Mouse (Mus musculus): ENCODE data around the gene Gm9970.
"Not testable (repeated sequence)": the region's sequence is repeated elsewhere in the genome, so short reads cannot be mapped to it uniquely, and the experiment has no call there.

The Gm9970 gene

GRCm38 (mm10) chr5:31222696-31223095 is 18.3 kb downstream of the Gm9970 start:
- no peak for DNase-seq (ENCODE audit: low spot score in 2 of 2)

- DNase-seq (ENCODE audit: low spot score in 2 of 2): no peak
Observed at GRCm38 (mm10) chr5:31221304-31221945, 19.6 kb downstream of the Gm9970 start.

DNA sequence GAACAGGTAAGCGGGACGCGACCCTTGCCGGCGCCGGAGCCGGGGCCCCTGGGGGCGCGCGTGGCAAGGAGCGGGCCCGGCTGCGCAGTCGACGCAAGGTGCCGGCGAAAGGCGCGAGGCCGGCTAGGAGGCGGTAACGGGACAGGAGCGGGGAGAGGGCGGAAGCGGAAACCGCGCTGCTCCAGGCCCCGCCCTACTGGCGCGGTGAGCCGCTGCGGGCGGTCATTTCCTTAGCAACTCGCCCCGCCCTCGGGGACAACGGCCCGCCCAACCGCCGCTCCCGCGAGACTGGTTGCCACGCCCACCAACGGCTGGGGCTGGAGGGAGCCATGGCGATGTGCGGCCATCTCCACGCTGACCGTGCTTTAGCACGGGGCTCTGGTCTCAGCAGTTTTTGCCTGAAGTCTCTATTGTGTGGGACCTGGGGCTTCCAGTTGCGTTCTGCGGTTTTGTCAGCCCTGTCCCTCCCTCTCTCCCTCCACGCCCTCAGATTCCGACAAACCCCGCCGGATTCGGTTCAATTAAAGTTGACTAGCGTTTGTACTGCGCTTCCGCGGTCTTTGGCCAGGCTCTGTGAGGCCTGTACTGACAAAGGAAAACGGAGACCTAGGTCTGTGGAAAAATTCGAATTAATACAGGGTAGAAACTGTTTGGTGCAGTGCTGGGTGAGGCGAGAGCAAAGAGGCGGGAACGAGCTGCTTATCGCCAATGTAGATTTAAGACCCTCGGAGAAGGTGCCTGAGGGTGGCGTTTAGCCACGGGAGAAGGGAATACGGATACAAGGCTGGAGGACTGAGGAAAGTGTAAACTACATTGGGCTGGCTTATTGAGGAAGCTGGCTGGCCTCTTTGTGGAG is 20.4 kb downstream of the Gm9970 start, which contains the start of gene Ppm1g:
Gene Ppm1g, minus strand, starts transcription at position 240 of the 856 bp plus-strand sequence.
- DNase-seq (ENCODE audit: low spot score in 2 of 2): peak; percentile 91 to 94

DNA sequence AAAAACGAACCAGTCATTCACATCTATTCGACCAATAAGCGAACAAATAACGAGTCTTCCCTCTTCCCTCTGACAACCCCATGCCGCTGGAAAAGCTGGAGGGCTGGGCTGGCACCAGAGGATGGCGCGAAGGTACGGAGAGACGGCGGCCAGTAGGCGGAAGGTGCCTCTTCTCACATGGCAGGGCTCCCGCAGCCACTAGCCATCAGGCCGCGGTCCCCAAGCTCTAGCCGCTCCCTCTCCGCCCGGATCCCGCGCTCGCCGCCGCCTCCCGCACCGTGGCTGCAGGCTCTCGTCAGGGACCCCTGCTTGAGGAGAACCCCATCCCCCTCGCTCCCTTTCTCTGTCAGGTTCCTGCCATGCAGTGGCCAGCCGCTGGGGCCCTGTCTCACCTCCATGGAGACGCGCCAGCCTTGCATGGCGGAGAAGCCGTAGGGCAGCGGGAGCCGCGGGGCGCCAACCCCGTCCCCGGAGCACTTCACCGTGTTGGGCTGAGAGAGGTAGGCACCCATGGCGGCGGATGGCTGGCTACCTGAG is 21.1 kb downstream of the Gm9970 start:
- peak in 1 of 2 experiments; percentile 38 for DNase-seq (ENCODE audit: low spot score in 2 of 2)

DNA sequence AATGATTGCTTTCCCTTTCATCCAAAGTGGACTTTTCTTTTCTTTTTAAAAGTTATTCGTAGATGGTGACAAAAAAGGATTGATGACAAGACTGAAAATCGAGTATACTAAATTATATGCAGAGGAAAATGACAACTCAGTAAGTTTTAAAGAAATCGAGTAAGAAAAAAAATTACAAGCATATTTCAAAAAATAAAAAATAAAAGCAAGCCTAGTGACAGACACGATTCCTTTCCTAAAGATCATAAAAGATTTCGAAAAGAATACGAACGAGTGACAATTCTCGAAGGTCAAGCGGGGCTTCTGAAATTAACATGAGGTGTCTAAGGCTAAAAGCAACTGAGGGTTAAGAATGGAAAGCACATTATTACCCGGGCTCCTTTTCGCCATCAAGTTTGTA is 21.6 kb downstream of the Gm9970 start:
- no peak for DNase-seq (ENCODE audit: low spot score in 2 of 2)

DNA sequence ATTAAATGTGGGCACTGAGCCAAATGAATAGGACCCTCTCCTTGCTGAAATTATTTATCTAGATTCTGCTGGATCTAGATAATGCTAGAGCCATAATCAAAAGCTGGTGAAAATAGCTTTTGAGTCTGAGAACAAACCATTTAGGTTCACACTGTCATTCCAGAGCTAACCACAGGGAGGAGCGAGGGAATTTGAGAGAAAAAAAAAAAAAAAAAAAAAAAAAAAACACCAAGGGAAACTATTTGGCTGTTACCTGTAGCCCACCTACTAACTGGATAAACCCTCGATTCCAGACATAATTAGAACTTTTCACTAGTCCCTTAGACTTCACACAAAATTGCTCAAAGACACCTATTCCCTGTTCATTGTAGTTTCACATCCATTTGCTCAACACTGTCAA is 22.0 kb downstream of the Gm9970 start:
- no peak for DNase-seq (ENCODE audit: low spot score in 2 of 2)

GRCm38 (mm10) chr5:31218294-31218693 is 22.7 kb downstream of the Gm9970 start:
- no peak for DNase-seq (ENCODE audit: low spot score in 2 of 2)

DNA sequence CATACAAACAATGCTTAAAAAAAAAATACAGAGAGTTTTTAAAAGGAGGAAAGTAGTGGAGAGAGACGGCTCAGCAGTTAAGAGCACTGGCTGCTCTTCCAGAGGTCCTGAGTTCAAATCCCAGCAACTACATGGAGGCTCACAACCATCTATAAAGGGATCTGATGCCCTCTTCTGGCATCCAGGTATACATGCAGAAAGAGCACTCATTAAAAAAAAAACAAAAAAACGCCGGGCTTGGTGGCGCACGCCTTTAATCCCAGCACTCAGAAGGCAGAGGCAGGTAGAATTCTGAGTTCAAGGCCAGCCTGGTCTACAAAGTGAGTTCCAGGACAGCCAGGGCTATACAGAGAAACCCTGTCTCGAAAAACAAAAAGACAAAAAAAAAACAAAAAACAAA is 24.5 kb downstream of the Gm9970 start:
- not testable (repeated sequence) for DNase-seq (ENCODE audit: low spot score in 2 of 2)

- DNase-seq (ENCODE audit: low spot score in 2 of 2): no peak
Observed at GRCm38 (mm10) chr5:31204421-31204820, 36.6 kb downstream of the Gm9970 start.

GRCm38 (mm10) chr5:31203866-31204265 is 37.2 kb downstream of the Gm9970 start:
- no peak for DNase-seq (ENCODE audit: low spot score in 2 of 2)

- no peak for DNase-seq (ENCODE audit: low spot score in 2 of 2)
Observed at GRCm38 (mm10) chr5:31202933-31203332, 38.1 kb downstream of the Gm9970 start.

DNA sequence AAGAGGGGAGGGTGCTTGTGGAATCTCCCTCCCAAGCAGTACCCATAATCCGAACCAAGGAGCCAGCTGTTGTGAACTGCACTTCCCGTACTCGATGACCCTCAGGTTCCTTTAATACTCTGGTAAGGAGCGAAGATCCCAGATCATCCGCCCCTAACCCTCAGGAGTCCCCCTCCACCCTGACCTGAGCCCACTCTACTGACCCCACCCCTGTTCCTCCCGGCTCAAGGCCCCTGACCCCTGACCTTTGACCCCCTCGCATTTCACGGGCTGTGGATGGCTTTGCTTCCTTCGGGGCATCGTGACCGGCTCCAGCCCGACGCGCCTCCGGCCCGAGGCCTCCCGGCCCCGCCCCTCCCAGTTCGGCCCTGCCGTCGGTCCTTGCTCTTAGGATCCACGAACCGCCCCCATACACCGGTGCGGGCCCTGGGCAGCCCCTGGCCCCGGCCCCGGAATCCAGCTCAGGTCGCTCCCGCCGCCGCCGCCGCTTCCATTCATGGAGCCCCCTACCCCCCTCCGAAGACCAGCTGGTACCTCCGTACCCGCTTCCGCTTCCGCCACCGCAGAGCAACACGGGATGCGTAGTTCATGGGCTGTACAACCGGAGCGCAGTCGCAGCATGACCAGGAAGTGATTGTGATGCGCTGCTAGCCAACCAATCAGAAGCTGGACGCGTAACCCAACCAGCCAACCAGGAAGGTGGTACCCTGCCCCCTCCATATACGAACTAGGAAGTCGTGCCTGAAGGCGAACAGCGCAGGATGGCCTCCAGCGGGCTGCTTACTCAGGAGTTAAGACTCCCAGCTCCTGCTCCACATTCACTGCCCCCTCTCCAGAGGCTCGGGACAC is 39.1 kb downstream of the Gm9970 start, which contains the start of gene Zfp513:
Gene Zfp513, minus strand, starts transcription at position 562 of the 849 bp plus-strand sequence.
- peak; percentile 96 to 98 for DNase-seq (ENCODE audit: low spot score in 2 of 2)

GRCm38 (mm10) chr5:31201042-31201741 is 39.8 kb downstream of the Gm9970 start:
- DNase-seq (ENCODE audit: low spot score in 2 of 2): no peak

DNA sequence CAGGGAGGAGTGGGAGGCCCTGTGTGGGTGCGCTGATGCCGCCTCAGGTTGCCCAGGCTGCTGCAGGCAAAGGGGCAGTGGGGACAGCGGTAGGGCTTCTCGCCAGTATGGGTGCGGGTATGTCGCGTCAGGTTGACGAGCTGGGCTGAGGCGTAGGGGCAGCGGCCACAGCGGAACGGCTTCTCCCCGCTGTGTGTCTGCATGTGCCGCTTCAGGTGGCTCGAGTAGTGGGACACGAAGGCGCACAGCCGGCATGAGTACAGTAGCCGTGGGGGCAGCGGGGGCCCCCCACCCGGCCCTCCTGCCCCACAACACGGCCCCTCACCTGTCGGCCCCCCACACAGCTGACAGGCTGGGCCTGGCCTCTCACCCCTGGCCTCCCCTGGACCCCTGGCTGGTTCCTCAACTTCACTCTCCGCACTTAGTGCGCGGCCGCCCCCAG is 40.7 kb downstream of the Gm9970 start:
- no peak for DNase-seq (ENCODE audit: low spot score in 2 of 2)

DNA sequence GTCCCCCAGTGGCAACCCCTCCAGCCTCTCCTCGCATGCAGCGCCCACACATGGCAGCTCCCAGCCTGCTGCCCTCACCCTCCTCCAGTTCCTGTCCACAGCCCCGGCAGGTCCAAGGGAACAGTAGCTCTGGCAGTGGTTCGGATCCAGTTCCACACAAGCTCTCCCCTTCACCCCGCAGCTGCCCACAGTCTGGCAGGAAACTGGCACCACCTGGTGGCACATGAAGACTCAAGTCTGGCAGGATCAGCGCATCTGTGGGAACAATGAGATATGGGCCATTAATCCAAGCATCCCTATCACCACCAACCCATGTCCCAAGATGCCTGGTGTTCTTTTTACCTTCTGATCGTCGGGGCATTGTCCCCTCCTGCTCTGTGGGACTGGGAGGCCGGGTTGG is 41.1 kb downstream of the Gm9970 start:
- no peak for DNase-seq (ENCODE audit: low spot score in 2 of 2)

DNA sequence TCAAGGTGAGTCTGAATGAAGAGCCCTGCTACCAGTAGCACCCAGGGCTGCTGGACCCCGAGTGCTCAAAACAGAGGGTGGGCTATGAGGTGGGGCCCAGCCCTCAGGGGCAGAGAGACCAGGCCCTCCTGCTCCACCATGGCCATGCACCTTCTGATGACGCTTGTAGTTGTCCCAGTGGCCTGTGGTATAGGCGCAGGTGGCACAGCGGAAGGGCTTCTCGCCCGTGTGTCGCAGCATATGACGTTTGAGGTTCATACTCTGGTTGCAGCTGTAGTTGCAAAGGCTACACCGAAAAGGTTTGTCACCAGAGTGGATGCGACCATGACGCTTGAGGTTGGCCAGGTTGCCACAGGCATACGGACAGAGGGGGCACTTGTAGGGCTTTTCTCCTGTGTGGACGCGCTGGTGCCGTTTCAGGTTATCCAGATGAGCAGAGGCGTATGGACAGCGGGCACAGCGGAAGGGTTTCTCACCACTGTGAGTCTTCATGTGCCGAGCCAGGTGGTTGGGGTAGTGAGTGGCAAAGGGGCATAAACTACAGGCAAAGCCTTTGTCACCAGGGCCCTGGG is 41.6 kb downstream of the Gm9970 start:
- DNase-seq (ENCODE audit: low spot score in 2 of 2): no peak

DNA sequence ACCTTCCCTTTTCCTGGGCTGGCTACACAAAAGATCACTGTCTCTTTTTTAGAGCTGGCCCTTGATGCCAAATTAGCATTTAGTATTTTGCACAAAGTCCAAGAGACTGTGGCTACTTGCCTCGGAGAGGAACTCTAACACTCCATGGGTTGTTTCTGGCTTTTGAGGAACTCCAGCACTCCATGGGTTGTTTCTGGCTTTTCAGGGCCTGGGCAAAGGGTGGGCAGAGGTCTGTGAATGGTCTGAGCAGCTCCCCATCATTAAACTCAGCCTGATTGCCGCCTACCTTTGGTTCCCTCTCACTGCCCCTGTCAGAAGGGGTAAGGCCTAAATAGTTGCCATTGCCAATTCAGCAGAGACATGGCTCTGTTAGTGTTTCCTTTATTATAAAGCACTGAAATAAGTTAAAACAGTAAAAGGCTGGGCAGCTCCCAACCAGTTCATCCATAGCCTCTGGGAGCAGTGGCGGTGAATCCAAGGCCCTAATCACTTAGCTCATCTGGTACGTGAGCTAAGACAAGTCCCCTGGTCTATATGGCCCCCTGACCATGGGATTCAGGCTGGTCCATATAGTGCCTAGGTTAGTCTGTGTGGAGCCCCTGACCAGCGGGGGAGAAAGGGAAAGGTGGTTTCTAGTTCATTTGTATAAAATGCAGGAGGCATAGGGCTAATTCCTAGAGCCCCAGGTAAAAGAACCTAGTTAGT is 42.3 kb downstream of the Gm9970 start:
- no peak for DNase-seq (ENCODE audit: low spot score in 2 of 2)

- DNase-seq (ENCODE audit: low spot score in 2 of 2): no peak
Observed at GRCm38 (mm10) chr5:31198170-31198569, 42.9 kb downstream of the Gm9970 start.

GRCm38 (mm10) chr5:31197072-31197471 is 44.0 kb downstream of the Gm9970 start:
- no peak for DNase-seq (ENCODE audit: low spot score in 2 of 2)

GRCm38 (mm10) chr5:31196207-31196606 is 44.8 kb downstream of the Gm9970 start:
- DNase-seq (ENCODE audit: low spot score in 2 of 2): no peak

Measured in frontal cortex, postnatal 14 days (tissue).